Mouse (Mus musculus): ENCODE measurements around the gene Upk1a. TPM values are rescaled to one million over a fixed set of nuclear protein-coding genes. Genes with fewer than 3 reads are reported as not detected.

Gene Upk1a
- polyA plus RNA-seq, 1 experiment: 1.7 TPM

Other genes with a start within 250 kb of the Upk1a start
- 73.2 and 80.4 TPM in 2 replicates for gene Tyrobp, start 199.1 kb downstream of the Upk1a start, polyA plus RNA-seq (2012; rRNA removed)
- gene Hcst, start 193.0 kb downstream of the Upk1a start, polyA plus RNA-seq (2012; rRNA removed): 1.5 and 2.2 TPM in 2 replicates
- 5.4 and 6.4 TPM in 2 replicates for gene Nfkbid, start 191.1 kb downstream of the Upk1a start, polyA plus RNA-seq (2012; rRNA removed)
- 940 and 960 TPM in 2 replicates for gene Aplp1, start 167.3 kb downstream of the Upk1a start, polyA plus RNA-seq (2012; rRNA removed)
- 3.7 and 7.1 TPM in 2 replicates for gene Kirrel2, start 155.2 kb downstream of the Upk1a start, polyA plus RNA-seq (2012; rRNA removed)
- gene Nphs1, start 154.5 kb downstream of the Upk1a start, polyA plus RNA-seq (2012; rRNA removed): 1.2 and 1.6 TPM in 2 replicates
- gene Prodh2, start 119.2 kb downstream of the Upk1a start, polyA plus RNA-seq (2012; rRNA removed): 0.18 and 0.19 TPM in 2 replicates
- gene Arhgap33, start 77.8 kb downstream of the Upk1a start, polyA plus RNA-seq (2012; rRNA removed): 172 and 192 TPM in 2 replicates
- gene Hspb6, start 60.7 kb downstream of the Upk1a start, polyA plus RNA-seq (2012; rRNA removed): 9.3 and 10.7 TPM in 2 replicates
- 7.3 and 8.3 TPM in 2 replicates for gene Proser3, start 60.5 kb downstream of the Upk1a start, polyA plus RNA-seq (2012; rRNA removed)
- 64.1 and 67.3 TPM in 2 replicates for gene Lin37, start 53.0 kb downstream of the Upk1a start, polyA plus RNA-seq (2012; rRNA removed)
- gene U2af1l4, start 49.5 kb downstream of the Upk1a start, polyA plus RNA-seq (2012; rRNA removed): 125 and 131 TPM in 2 replicates
- gene Gm49396, start 49.5 kb downstream of the Upk1a start, polyA plus RNA-seq (2012; rRNA removed): 8.2 and 9.4 TPM in 2 replicates
- 114 and 133 TPM in 2 replicates for gene Psenen, start 49.2 kb downstream of the Upk1a start, polyA plus RNA-seq (2012; rRNA removed)
- gene Igflr1, start 47.4 kb downstream of the Upk1a start, polyA plus RNA-seq (2012; rRNA removed): 6.2 and 7.9 TPM in 2 replicates
- gene Kmt2b, start 24.1 kb downstream of the Upk1a start, polyA plus RNA-seq (2012; rRNA removed): 42.2 and 45.9 TPM in 2 replicates
- 0.04 TPM in 1 of 2 replicates, not detected in the other for gene Zbtb32, start 13.9 kb downstream of the Upk1a start, polyA plus RNA-seq (2012; rRNA removed)
- gene Cox6b1, start 13.3 kb upstream of the Upk1a start, polyA plus RNA-seq (2012; rRNA removed): 893 and 1,127 TPM in 2 replicates
- not detected in 2 replicates for gene Etv2, start 23.0 kb upstream of the Upk1a start, polyA plus RNA-seq (2012; rRNA removed)
- gene Rbm42, start 37.5 kb upstream of the Upk1a start, polyA plus RNA-seq (2012; rRNA removed): 59.7 and 66.4 TPM in 2 replicates
- gene Haus5, start 52.1 kb upstream of the Upk1a start, polyA plus RNA-seq (2012; rRNA removed): 11.8 and 13.0 TPM in 2 replicates
- not detected in 2 replicates for gene Pmis2, start 58.8 kb upstream of the Upk1a start, polyA plus RNA-seq (2012; rRNA removed)
- gene 2200002J24Rik, start 86.1 kb upstream of the Upk1a start, polyA plus RNA-seq (2012; rRNA removed): not detected in 2 replicates
- 0.65 and 0.82 TPM in 2 replicates for gene Atp4a, start 99.4 kb upstream of the Upk1a start, polyA plus RNA-seq (2012; rRNA removed)
- 167 and 185 TPM in 2 replicates for gene Tmem147, start 116.7 kb upstream of the Upk1a start, polyA plus RNA-seq (2012; rRNA removed)
- not detected in 2 replicates for gene Gapdhs, start 130.8 kb upstream of the Upk1a start, polyA plus RNA-seq (2012; rRNA removed)
- 14.6 and 15.1 TPM in 2 replicates for gene Sbsn, start 138.6 kb upstream of the Upk1a start, polyA plus RNA-seq (2012; rRNA removed)
- 4.5 and 8.2 TPM in 2 replicates for gene Dmkn, start 150.9 kb upstream of the Upk1a start, polyA plus RNA-seq (2012; rRNA removed)
- gene Krtdap, start 175.0 kb upstream of the Upk1a start, polyA plus RNA-seq (2012; rRNA removed): not detected in 2 replicates
- 0.13 and 0.14 TPM in 2 replicates for gene Ffar2, start 210.9 kb upstream of the Upk1a start, polyA plus RNA-seq (2012; rRNA removed)
- gene Ffar3, start 243.3 kb upstream of the Upk1a start, polyA plus RNA-seq (2012; rRNA removed): not detected in 2 replicates
- gene Ffar1, start 248.7 kb upstream of the Upk1a start, polyA plus RNA-seq (2012; rRNA removed): not detected in 2 replicates

All from frontal cortex, adult 2 months (tissue).